Mouse (Mus musculus) testis, adult 2 months (tissue): ENCODE measurements around the gene Abcb5.

Experiments used
- CTCF ChIP-seq: fragments of 200-500 bp; IDR thresholded peaks from 2 replicates; pipeline ENCODE4 v1.5.1; 2012; ENCODE audit warnings: low read depth, mild to moderate bottlenecking, inconsistent platforms, low read length, moderate library complexity; ENCODE audit not compliant: control insufficient read depth, insufficient read depth, insufficient replicate concordance
- POLR2A ChIP-seq: fragments of 200-500 bp; IDR thresholded peaks from 2 replicates; pipeline ENCODE4 v1.6.1; 2012; ENCODE audit warnings: low read depth, mild to moderate bottlenecking, inconsistent platforms, low read length, moderate library complexity; ENCODE audit not compliant: control insufficient read depth

DNA sequence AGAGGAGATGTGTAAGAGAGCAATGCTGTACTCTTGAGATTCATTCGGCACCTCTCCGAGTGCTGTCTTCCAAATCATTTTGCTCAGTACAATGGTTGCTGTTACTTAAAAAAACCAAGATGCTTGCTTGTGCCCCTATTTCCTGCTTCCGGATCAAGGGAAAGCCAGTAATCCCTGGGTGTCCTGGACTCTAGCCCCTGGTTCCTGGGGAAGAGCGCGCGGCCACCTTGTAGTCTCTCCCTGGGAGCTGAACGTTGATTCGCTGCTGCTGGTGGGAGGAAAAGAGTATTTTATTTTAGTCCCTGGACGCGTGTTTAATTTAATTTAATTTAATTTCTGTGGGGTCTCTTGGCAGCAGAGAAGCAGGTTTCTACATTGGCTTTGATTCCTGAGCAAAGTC lies 111.8 kb downstream of the Abcb5 start:
- TF ChIP-seq CTCF (no peak), POLR2A (no peak)
